ENCODE assay signal across 8 mouse cellular contexts in the genomic region with DNA sequence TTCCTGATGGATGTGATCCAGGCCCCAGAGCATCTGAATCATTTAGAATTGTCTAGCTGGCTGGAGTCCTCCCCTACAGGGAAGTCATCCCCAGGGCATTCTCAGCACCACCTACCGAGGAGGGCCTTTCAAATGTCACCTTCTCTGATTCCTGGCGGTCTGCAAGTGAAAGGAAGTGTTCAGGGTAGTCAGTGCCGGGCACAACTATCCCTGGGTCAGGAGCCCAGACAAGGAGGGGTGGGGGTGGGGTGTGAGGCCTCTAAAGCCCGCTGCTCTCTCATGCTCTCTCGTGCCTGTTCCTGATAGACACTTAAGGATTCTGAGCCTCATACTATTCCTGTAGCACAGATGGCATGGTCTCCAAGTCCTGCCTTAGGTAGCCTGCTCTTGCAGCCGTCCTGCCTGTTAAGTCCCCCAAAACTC. TPM values are rescaled to one million over a fixed set of nuclear protein-coding genes. Genes with fewer than 3 reads are reported as not detected.
DNase-seq lines count a peak whose midpoint lies in the region; ATAC-seq and TF ChIP-seq lines count a peak whose summit lies in the region.

No protein-coding gene starts in this region.

- intact Hi-C loops in left cerebral cortex, postnatal 14 days (cut with DNase I), result no loop called here

- ATAC-seq in heart, embryonic 15.5 days (replicated peaks; ENCODE audit: insufficient number of reproducible peaks, insufficient read depth, low FRiP score, low read depth), result peak; percentile 4; the same call in 1 of the 2 replicates

- peaks cover 11% of the 10 kb centered on the region; the same call in 1 of the 2 replicates for H3K4me1 ChIP-seq in cortical plate, adult 2 months (ENCODE audit: control insufficient read depth, insufficient read depth, low read length)
- peaks cover 55% of the 10 kb centered on the region for H3K4me1 ChIP-seq in heart, embryonic 15.5 days (replicated peaks)
- H3K4me1 ChIP-seq in small intestine, adult 2 months (ENCODE audit: control insufficient read depth, insufficient read depth, insufficient read length, low read length), result peaks cover 22% of the 10 kb centered on the region

- peak; percentile 24; the same call in 1 of the 2 replicates for TF ChIP-seq POLR2A in cortical plate, adult 2 months (IDR thresholded peaks at IDR 0.05; ENCODE audit: extremely low read depth, insufficient read depth, low read length)
- no peak for TF ChIP-seq POLR2A in small intestine, adult 2 months (IDR thresholded peaks at IDR 0.05; ENCODE audit: low read depth, low read length)

- H3K9me3 ChIP-seq in heart, embryonic 15.5 days (replicated peaks), result no peaks in the 10 kb centered on the region

- no peaks in the 10 kb centered on the region for H3K27me3 ChIP-seq in heart, embryonic 15.5 days
- H3K27me3 ChIP-seq in small intestine, adult 2 months (ENCODE audit: control insufficient read depth, insufficient read depth, low read length), result no peaks in the 10 kb centered on the region

- H3K4me2 ChIP-seq in heart, embryonic 15.5 days, result peak overlapping the region; percentile 63

- H3K36me3 ChIP-seq in heart, embryonic 15.5 days, result peaks cover 20% of the 10 kb centered on the region
- H3K36me3 ChIP-seq in small intestine, adult 2 months (ENCODE audit: control insufficient read depth, insufficient read depth, low read length), result peaks cover 34% of the 10 kb centered on the region

- H3K27ac ChIP-seq in cortical plate, adult 2 months (ENCODE audit: insufficient read depth, low read length), result peak overlapping the region; percentile 95
- H3K27ac ChIP-seq in heart, embryonic 15.5 days, result peak overlapping the region; percentile 91
- H3K27ac ChIP-seq in small intestine, adult 2 months (ENCODE audit: insufficient read depth, low read depth, low read length), result peak overlapping the region; percentile 71

- H3K4me3 ChIP-seq in cortical plate, adult 2 months (ENCODE audit: insufficient read depth, low read length), result no peak overlapping the region
- no peak overlapping the region for H3K4me3 ChIP-seq in heart, embryonic 15.5 days
- no peak overlapping the region for H3K4me3 ChIP-seq in small intestine, adult 2 months (ENCODE audit: low read depth, low read length)

- TF ChIP-seq CTCF in cortical plate, adult 2 months (IDR thresholded peaks at IDR 0.05; ENCODE audit: extremely low read depth, insufficient read depth, low read length), result no peak
- no peak for TF ChIP-seq CTCF in small intestine, adult 2 months (IDR thresholded peaks at IDR 0.05; ENCODE audit: extremely low read depth, insufficient read length, insufficient replicate concordance, low read depth, low read length)

- H3K9ac ChIP-seq in heart, embryonic 15.5 days, result peak overlapping the region; percentile 11; the same call in 1 of the 2 replicates

- DNase-seq in cerebellum, adult 8-10 months, result peak; percentile 19
- no peak for DNase-seq in cerebellum, adult 11 months
- DNase-seq in kidney, postnatal 14 days, result peak; percentile 51
- DNase-seq in left cerebral cortex, postnatal 14 days (ENCODE audit: low spot score in 2 of 2), result no peak
- no peak for DNase-seq in adrenal gland, postnatal 10 days

- 15% methylated on average over 6 of the region's 6 CpGs for WGBS in heart, embryonic 15.5 days
- WGBS in small intestine, adult 2 months, result 24% methylated on average over 6 of the region's 6 CpGs

RNA-seq across cellular contexts. Expression of gene Bhlhe40, which starts 7.2 kb away (rescaled TPM):
- 52.8 and 56.4 TPM in 2 replicates for polyA plus RNA-seq in cortical plate, adult 2 months (2012; rRNA removed)
- polyA plus RNA-seq in heart, embryonic 15.5 days (2015; fragmentation: Nextera tagmentation; extraction: Ambion mirVana), result 25.1 and 25.9 TPM in 2 replicates
- 10.7 and 22.2 TPM in 2 replicates for polyA plus RNA-seq in small intestine, adult 2 months (2012; rRNA removed)
- total RNA-seq in left cerebral cortex, postnatal 14 days (2021), result 10 to 100 TPM; 55.2 to 77.3 TPM
- 10 to 100 TPM; 47.0 to 94.0 TPM for total RNA-seq in adrenal gland, postnatal 10 days (2021)

Comparison
In these comparisons a context has a peak if more than half of its experiments do, and no peak if none do; other contexts are left out.
1. DNase-seq: peak in cerebellum, adult 8-10 months (single experiment) and kidney, postnatal 14 days (single experiment); none in cerebellum, adult 11 months (single experiment), left cerebral cortex, postnatal 14 days (0 of 2) and adrenal gland, postnatal 10 days (single experiment).
2. Peak in every context shown above with its lines, with median percentiles within 50 percentile points of each other: H3K27ac ChIP-seq.